Mouse (Mus musculus) heart, postnatal 36 days (tissue): ENCODE measurements at regions not wholly inside any gene's neighbourhood (a gene's known extent, or its start where the extent isn't known, plus 50 kb on each side); places are given as distances from the start of the nearest gene placed in this dataset.
A peak's percentile ranks its signal among the peaks of the same experiment; 100 is the strongest.

Source experiments
- DNase-seq, 2 experiments: peaks; one replicate each; pipeline ENCODE4 v3.0.0; 2021 to 2022
- intact Hi-C: fragments of 180-260 bp; cut with DNase I; formaldehyde crosslinking; loops from one replicate; pipeline ENCODE4 v1.15.1; 2025

DNA sequence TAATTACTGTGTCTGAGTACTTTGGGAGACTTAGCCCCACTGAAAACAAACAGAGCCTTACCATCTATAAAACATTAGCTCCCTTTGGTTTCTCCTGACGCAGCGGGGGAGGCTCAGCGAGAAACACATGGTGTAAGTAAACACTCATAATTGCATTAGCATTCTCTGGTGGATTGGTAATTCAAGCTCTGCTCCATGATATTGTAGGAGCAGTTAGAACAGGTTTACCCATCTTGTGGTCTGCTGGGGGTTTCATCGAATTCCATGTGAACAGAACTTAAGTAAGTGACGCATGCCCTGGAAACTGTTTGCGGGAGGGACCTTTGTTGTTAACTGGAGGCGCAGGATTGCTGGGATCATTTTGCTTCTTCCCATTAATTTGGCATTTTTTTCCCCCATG is 249.2 kb upstream of the Fam241a start:
- intact Hi-C loops = no loop called here
- DNase-seq = no peak

- intact Hi-C loops = no loop called here
- no peak for DNase-seq
Observed at GRCm38 (mm10) chr3:128127836-128128235, 231.7 kb upstream of the Fam241a start.

GRCm38 (mm10) chr3:128126664-128127063 is 230.5 kb upstream of the Fam241a start:
- intact Hi-C loops = no loop called here

GRCm38 (mm10) chr3:128122111-128122510 is 226.0 kb upstream of the Fam241a start:
- intact Hi-C loops = no loop called here
- no peak for DNase-seq

More at GRCm38 (mm10) chr3:128126664-128127063, 230.5 kb upstream of the Fam241a start:
- DNase-seq = no peak

- DNase-seq = no peak
- intact Hi-C loops = no loop called here
Observed at GRCm38 (mm10) chr3:128120647-128121440, 224.7 kb upstream of the Fam241a start.

DNA sequence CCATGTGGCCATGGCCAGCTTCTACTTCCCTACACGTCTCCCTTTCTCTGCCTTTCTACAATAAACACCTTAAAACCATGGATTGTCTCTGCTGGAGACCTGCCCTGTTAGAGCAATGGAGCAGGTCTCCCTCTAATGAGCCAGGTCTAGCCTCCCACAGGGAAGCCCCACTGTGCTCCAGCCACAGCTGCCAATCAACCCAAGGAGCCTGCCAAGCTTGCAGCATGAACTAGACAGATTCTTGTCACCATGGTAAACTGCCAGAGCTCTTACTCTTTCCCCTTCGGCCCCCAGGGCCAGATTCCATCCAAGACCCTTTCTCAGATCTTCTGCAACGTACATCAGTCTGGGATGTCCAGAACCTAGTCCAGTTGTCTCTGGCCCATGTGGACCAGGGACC is 217.1 kb upstream of the Fam241a start:
- DNase-seq = no peak
- intact Hi-C loops = no loop called here

DNA sequence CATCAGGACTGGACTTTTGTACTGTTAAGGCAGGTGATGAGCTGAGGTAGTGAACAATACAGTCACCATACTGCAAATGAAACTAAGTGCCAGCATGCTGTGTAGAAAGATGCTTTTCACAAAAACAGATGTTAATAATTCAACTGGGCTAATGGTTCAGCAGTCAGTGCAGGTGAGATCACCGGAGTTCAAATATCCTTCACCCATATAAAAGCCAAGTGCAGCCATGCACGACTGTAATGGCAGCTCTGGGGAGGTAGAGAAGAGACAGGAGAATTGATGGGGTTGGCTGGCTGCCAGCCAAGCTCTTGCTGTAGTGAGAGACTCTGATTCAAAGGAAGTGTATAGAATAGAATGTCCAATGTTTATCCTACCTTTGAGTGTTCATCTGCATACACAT is 214.3 kb upstream of the Fam241a start:
- intact Hi-C loops = no loop called here

DNA sequence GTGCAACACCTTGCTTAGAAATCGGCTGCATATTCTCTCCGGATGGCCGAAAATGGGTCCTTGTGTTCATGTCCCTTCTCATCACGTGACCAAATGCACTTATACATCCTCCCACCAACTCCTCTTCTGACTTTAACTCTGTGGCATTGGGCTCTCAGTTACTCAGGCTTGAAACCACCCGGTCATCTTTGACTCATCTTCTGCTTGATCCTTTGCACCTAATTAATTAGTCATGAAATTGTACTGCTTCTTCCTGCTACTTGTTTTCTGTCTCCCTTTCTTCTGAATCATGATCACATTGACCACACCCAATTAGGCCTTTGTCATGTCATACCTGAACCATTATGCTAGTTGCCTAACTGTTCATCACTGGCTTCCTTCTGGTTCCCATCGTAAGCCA is 208.4 kb upstream of the Fam241a start:
- intact Hi-C loops = no loop called here
- no peak for DNase-seq

More for the DNA sequence above, 214.3 kb upstream of the Fam241a start:
- no peak for DNase-seq

DNA sequence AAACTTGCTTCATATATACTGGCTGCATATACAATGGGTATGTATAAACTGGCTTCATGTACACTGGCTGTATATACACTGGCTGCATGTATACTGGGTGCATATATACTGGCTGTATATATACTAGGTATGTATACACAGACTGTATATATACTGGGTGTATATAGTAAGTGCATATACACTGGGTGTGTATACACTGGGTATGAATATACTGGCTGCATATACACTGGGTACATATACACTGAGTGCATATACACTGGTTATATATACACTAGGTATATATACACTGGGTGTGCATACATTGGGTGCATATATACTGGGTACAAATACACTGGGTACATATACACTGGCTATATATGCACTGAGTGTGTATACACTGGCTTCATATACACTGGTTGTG is 196.9 kb upstream of the Fam241a start:
- intact Hi-C loops = no loop called here
- DNase-seq = no peak

DNA sequence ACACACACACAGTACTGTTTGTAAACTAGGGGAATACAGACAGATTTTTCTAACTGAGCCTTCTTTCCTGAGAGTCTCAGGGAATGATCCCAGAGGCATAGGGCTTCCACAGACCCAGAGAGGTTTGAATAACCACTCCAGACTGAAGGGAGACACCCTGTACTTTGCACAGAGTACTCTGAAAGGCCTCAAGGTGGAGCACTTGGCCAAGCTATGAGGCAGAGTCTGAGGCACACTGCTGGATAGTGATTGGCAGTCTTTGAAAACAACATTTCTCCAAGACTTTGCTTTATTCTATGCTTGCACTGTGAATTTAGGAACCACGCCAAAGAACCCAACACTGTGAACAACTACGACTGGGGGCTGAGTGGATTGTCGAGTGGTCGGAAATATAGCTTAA is 192.1 kb upstream of the Fam241a start:
- DNase-seq = peak in 1 of 2 experiments; percentile 5
- intact Hi-C loops = loop anchor here (5.0 kb wide), 1 partner anchor 249 kb away; no protein-coding TSS in a partner anchor

GRCm38 (mm10) chr3:128087163-128087562 is 191.0 kb upstream of the Fam241a start:
- intact Hi-C loops = loop anchor here (5.0 kb wide), 1 partner anchor 250 kb away; no protein-coding TSS in a partner anchor
- no peak for DNase-seq

GRCm38 (mm10) chr3:128082463-128082862 is 186.3 kb upstream of the Fam241a start:
- no peak for DNase-seq
- intact Hi-C loops = no loop called here

GRCm38 (mm10) chr3:128081430-128081829 is 185.3 kb upstream of the Fam241a start:
- intact Hi-C loops = no loop called here
- no peak for DNase-seq

DNA sequence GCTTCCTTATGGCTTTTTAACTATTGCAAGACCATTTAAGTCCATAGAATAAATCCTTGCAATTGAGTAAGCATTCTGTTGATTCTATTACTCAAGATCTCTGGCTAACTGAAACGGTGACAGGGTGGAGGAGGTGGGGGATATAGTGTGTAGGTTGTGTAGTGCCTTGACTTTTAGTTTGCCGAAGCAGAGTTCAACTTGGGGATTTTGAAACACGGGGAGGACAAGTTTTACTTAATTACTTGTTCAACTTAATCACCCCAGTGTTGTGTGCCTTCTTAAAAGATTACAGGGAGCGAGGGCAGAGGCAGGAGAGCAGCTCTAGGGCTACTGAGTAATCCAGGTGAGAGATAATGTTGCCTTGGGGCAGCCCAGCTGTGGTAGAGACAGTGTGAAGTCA is 171.7 kb upstream of the Fam241a start:
- intact Hi-C loops = no loop called here

GRCm38 (mm10) chr3:128054031-128054430 is 157.9 kb upstream of the Fam241a start:
- intact Hi-C loops = no loop called here
- no peak for DNase-seq

More for the DNA sequence above, 171.7 kb upstream of the Fam241a start:
- DNase-seq = no peak

DNA sequence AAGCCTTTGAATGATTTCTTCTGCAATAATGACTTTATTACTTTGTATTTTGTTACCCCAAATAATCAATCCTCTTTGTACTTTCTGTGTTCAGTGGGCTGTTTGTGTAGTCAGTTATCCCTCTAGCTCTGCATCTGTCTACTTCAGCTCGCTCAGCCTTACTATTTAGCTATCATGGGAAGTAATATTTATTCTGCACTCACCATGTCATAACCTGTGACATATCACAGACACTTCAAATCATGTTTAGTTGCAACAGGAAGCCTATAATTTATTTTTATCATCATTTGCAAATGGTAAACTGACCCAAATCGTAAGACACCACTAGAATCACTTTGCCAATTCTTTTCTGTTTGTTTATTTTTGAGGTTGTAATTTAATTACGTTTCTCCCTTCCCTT is 147.6 kb upstream of the Fam241a start:
- intact Hi-C loops = no loop called here

DNA sequence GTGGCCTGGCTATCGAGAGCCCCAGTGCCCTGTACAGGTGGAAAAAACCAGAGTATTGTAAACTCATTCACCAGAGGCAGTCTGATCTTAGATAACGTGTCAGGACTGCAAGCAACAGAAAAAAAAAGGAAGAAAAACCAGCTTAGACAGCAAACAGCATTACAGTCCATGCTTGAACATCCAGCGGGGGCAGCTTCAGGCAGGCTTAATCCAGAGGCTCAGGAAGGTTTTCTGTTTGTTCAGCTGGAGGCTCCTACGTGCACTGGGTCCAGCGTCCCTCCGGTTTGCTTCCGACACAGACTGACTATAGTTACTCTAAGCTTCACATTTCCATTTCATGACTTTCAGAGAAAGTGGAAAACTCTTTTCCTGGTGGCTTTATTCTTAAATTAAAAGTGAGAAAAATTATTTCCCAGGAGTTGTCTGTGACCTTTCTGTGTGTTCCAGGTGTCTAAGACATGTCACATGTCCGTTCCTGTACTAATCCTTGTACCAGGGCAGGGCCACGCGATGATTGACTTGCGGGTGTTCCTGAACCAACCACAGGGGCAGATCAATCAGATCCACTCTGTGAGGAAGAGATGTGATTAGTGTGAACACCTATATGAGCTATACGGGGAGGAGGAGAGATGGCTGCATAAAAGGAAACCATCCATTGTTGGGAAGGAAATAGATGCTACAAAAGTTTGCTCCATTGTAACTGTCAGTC is 144.4 kb upstream of the Fam241a start:
- no peak for DNase-seq
- intact Hi-C loops = no loop called here

More for the DNA sequence above, 147.6 kb upstream of the Fam241a start:
- no peak for DNase-seq

GRCm38 (mm10) chr3:128039185-128039584 is 143.1 kb upstream of the Fam241a start:
- DNase-seq = no peak
- intact Hi-C loops = no loop called here

GRCm38 (mm10) chr3:128036538-128036937 is 140.4 kb upstream of the Fam241a start:
- no peak for DNase-seq
- intact Hi-C loops = no loop called here

DNA sequence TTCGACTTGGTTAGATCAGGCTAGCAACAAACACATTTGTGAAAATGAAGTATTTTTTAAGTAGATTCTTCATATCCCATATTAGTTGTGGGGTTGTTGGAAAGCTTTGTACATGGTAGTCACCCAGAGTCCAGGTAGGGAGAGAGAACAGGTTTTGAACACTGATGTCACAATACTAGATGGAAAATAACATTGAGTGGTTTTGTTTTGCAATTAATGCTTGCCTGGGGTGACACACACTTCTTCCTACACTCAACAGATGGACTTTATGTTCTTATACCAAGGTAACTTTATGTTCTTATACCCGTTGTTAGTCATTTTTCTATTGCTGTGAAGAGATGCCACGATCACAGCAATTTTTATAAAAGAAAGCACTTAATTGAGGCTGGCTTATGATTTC is 134.2 kb upstream of the Fam241a start:
- DNase-seq = no peak
- intact Hi-C loops = no loop called here

DNA sequence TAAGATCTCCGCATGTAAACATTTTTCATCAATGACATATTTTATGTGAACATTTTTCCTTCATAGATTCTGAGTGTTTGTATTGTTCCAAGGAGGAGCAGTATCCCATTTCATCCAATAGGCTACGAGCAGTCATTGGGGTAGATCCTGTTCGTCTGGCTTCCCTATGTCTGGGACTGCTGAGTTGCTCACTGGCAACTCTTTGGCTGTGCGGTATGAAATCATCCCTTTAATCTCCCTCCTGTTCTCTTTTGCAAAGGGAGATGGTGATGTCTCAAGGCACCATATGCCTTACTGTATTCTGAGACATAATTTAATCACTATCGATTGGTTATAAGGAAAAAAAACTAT is 133.4 kb upstream of the Fam241a start:
- intact Hi-C loops = no loop called here
- DNase-seq = no peak
